Mouse (Mus musculus) retina, postnatal 1 day (tissue): ENCODE data around the gene Lgsn.

Source experiments
- DNase-seq: peaks from one replicate; pipeline ENCODE4 v3.0.0-alpha.2; 2012

The Lgsn gene

GRCm38 (mm10) chr1:31220599-31221250 is 44.5 kb downstream of the Lgsn start:
- no peak for DNase-seq

GRCm38 (mm10) chr1:31222564-31222963 is 46.4 kb downstream of the Lgsn start, which contains the start of the genes 4931428L18Rik and Pih1d3:
Gene 4931428L18Rik (minus strand): TSS chr1:31222684.
Gene Pih1d3 (plus strand): TSS chr1:31222838.
- no peak for DNase-seq

GRCm38 (mm10) chr1:31233319-31234036 is 57.3 kb downstream of the Lgsn start:
- DNase-seq: peak; percentile 83
